Comparison of ENCODE assay signal across 30 mouse cellular contexts in the genomic region with DNA sequence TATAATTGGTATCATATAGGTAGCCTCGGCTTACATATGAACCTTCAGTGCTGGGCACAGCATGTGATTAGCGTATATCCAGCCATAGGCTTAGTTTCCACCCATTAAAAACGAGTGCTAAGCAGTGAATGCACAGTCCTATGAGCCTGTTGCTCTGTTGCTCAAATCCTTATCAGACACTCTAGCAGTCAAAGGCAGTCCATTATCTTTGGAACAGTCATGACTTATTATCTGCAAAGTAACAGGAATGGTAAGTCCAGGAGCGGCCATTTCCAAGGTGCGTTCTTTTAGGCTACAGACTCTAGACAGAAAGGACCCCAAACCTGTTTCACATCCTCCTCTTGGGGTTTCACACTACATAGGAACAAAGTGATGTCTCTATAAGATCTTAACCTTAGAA. TPM values are rescaled to one million over a fixed set of nuclear protein-coding genes. Genes with fewer than 3 reads are reported as not detected.
DNase-seq lines count a peak whose midpoint lies in the region; ATAC-seq lines count a peak whose summit lies in the region.
"Had no signal": no experiment of that assay in that cellular context is flagged by ENCODE, and none has a peak within 500 bp of the region (broad histone marks: within the 10 kb centered on the region; RNA-seq: fewer than 3 reads in every experiment).

No protein-coding gene starts in this region.

- H3K9me3 ChIP-seq in heart, embryonic 16.5 days (replicated peaks; ENCODE audit: control insufficient read depth, low read length) = no peaks in the 10 kb centered on the region
- no peaks in the 10 kb centered on the region for H3K9me3 ChIP-seq in liver, embryonic 11.5 days (ENCODE audit: control insufficient read depth, low read length)
- no peaks in the 10 kb centered on the region for H3K9me3 ChIP-seq in liver, embryonic 16.5 days (replicated peaks; ENCODE audit: control insufficient read depth, low read length)
- H3K9me3 ChIP-seq in heart, embryonic 12.5 days (replicated peaks) = no peaks in the 10 kb centered on the region
- H3K9me3 ChIP-seq: embryonic facial prominence, embryonic 13.5 days; kidney, embryonic 15.5 days; limb, embryonic 12.5 days; midbrain, embryonic 10.5 days; midbrain, embryonic 15.5 days had no signal

- no peaks in the 10 kb centered on the region for H3K27me3 ChIP-seq in heart, embryonic 16.5 days (ENCODE audit: control insufficient read depth, insufficient read depth, low read length)
- H3K27me3 ChIP-seq in liver, embryonic 11.5 days (replicated peaks; ENCODE audit: control insufficient read depth, insufficient read depth, low read length) = no peaks in the 10 kb centered on the region
- no peaks in the 10 kb centered on the region for H3K27me3 ChIP-seq in liver, embryonic 16.5 days (ENCODE audit: control insufficient read depth, insufficient read depth, low read depth, low read length)
- 0 out of 2 replicates have a peak, but pooled peaks cover 3% of the 10 kb centered on the region for H3K27me3 ChIP-seq in heart, embryonic 12.5 days (replicated peaks)
- H3K27me3 ChIP-seq: CH12.LX; kidney, embryonic 15.5 days had no signal

- H3K9ac ChIP-seq in heart, embryonic 16.5 days (ENCODE audit: low read length) = no peak overlapping the region
- H3K9ac ChIP-seq in liver, embryonic 11.5 days (ENCODE audit: low read depth, low read length) = no peak overlapping the region
- no peak overlapping the region for H3K9ac ChIP-seq in liver, embryonic 16.5 days (ENCODE audit: low read depth, low read length)
- H3K9ac ChIP-seq in heart, embryonic 12.5 days = no peak overlapping the region
- H3K9ac ChIP-seq: embryonic facial prominence, embryonic 13.5 days; forebrain, postnatal 0 days; kidney, embryonic 15.5 days; limb, embryonic 12.5 days; midbrain, embryonic 15.5 days had no signal

- no peaks in the 10 kb centered on the region for H3K36me3 ChIP-seq in heart, embryonic 16.5 days (ENCODE audit: control insufficient read depth, insufficient read depth)
- no peaks in the 10 kb centered on the region for H3K36me3 ChIP-seq in liver, embryonic 11.5 days (ENCODE audit: control insufficient read depth, insufficient read depth, low read length)
- H3K36me3 ChIP-seq in liver, embryonic 16.5 days (ENCODE audit: control insufficient read depth, insufficient read depth) = no peaks in the 10 kb centered on the region
- no peaks in the 10 kb centered on the region; the same call in 1 of the 2 replicates for H3K36me3 ChIP-seq in heart, embryonic 12.5 days
- H3K36me3 ChIP-seq: embryonic facial prominence, embryonic 13.5 days; kidney, embryonic 15.5 days; limb, embryonic 12.5 days; midbrain, embryonic 10.5 days; midbrain, embryonic 15.5 days had no signal

- H3K4me1 ChIP-seq in heart, embryonic 16.5 days (ENCODE audit: control insufficient read depth, insufficient read depth, low read length) = peaks cover 6% of the 10 kb centered on the region; the same call in 1 of the 2 replicates
- peaks cover 23% of the 10 kb centered on the region for H3K4me1 ChIP-seq in liver, embryonic 11.5 days (replicated peaks; ENCODE audit: control insufficient read depth, insufficient read depth, low read length)
- H3K4me1 ChIP-seq in liver, embryonic 16.5 days (ENCODE audit: control insufficient read depth, low read depth, low read length) = peaks cover 38% of the 10 kb centered on the region
- peaks cover 17% of the 10 kb centered on the region for H3K4me1 ChIP-seq in heart, embryonic 12.5 days (replicated peaks)

- H3K4me3 ChIP-seq in heart, embryonic 16.5 days (ENCODE audit: low read length) = no peak overlapping the region
- H3K4me3 ChIP-seq in liver, embryonic 11.5 days (ENCODE audit: low read depth, low read length) = no peak overlapping the region
- no peak overlapping the region for H3K4me3 ChIP-seq in liver, embryonic 16.5 days (ENCODE audit: low read depth, low read length)
- no peak overlapping the region for H3K4me3 ChIP-seq in heart, embryonic 12.5 days
- H3K4me3 ChIP-seq: embryonic facial prominence, embryonic 13.5 days; erythroblast, embryonic 14.5 days; kidney, embryonic 15.5 days; left cerebral cortex, adult 2 months; limb, embryonic 12.5 days; midbrain, embryonic 10.5 days; midbrain, embryonic 15.5 days had no signal

- no peak overlapping the region for H3K27ac ChIP-seq in heart, embryonic 16.5 days (ENCODE audit: low read length)
- no peak overlapping the region for H3K27ac ChIP-seq in liver, embryonic 11.5 days (ENCODE audit: low read depth, low read length)
- peak overlapping the region; percentile 3; the same call in 1 of the 2 replicates for H3K27ac ChIP-seq in liver, embryonic 16.5 days (ENCODE audit: low read length)
- no peak overlapping the region for H3K27ac ChIP-seq in heart, embryonic 12.5 days (ENCODE audit: poor library complexity, severe bottlenecking)
- H3K27ac ChIP-seq: embryonic facial prominence, embryonic 13.5 days; kidney, embryonic 15.5 days; left cerebral cortex, adult 2 months; limb, embryonic 12.5 days; macrophage; midbrain, embryonic 10.5 days; midbrain, embryonic 15.5 days; stomach, postnatal 0 days had no signal

- ATAC-seq in heart, embryonic 16.5 days (replicated peaks; ENCODE audit: extremely low read depth, insufficient read depth, low FRiP score) = no peak
- ATAC-seq in liver, embryonic 11.5 days (replicated peaks; ENCODE audit: low FRiP score) = peak; percentile 37
- ATAC-seq in liver, embryonic 16.5 days (ENCODE audit: low read depth) = peak; percentile 5
- no peak for ATAC-seq in heart, embryonic 12.5 days (ENCODE audit: insufficient number of reproducible peaks, low FRiP score)
- ATAC-seq: forebrain, postnatal 0 days; hindbrain, embryonic 16.5 days; lung, postnatal 0 days; midbrain, embryonic 15.5 days had no signal

- DNase-seq in heart, adult 11 months = no peak
- DNase-seq in liver, embryonic 11.5 days (ENCODE audit: low spot score) = no peak
- no peak for DNase-seq in lung, postnatal 25 days (ENCODE audit: low spot score)
- DNase-seq in MN1 (ENCODE audit: low spot score) = no peak
- DNase-seq: adrenal gland, postnatal 14 days; cerebellum, adult 11-12 months; cerebellum, adult 9-11 months; forebrain, postnatal 0 days; kidney, adult 18-20 months; kidney, postnatal 25 days; lung, adult 18-20 months; right cerebral cortex, postnatal 25 days; spleen, adult 18-20 months; thymus, adult 18-20 months had no signal

- WGBS in heart, embryonic 16.5 days = 71% methylated on average over 5 of the region's 5 CpGs
- WGBS in liver, embryonic 11.5 days = 59% methylated on average over 5 of the region's 5 CpGs
- WGBS in liver, embryonic 16.5 days (ENCODE audit: insufficient replicate concordance) = 22% methylated on average over 5 of the region's 5 CpGs
- 56% methylated on average over 5 of the region's 5 CpGs for WGBS in heart, embryonic 12.5 days

- H3K4me2 ChIP-seq in heart, embryonic 16.5 days (ENCODE audit: low read depth, low read length) = peak overlapping the region; percentile 3; the same call in 1 of the 2 replicates
- H3K4me2 ChIP-seq in liver, embryonic 11.5 days = peak overlapping the region; percentile 19; the same call in 1 of the 2 replicates
- peak overlapping the region; percentile 22 for H3K4me2 ChIP-seq in liver, embryonic 16.5 days (ENCODE audit: low read depth, low read length)
- no peak overlapping the region for H3K4me2 ChIP-seq in heart, embryonic 12.5 days
- H3K4me2 ChIP-seq: embryonic facial prominence, embryonic 13.5 days; heart, embryonic 11.5 days; kidney, embryonic 15.5 days; limb, embryonic 12.5 days; midbrain, embryonic 15.5 days had no signal

RNA-seq across cellular contexts. Expression of gene Aqp11, which starts 4.5 kb away (rescaled TPM):
- polyA plus RNA-seq in heart, embryonic 16.5 days (2015; fragmentation: Nextera tagmentation; extraction: Ambion mirVana) = 11.4 and 22.6 TPM in 2 replicates
- 18.9 and 19.8 TPM in 2 replicates for polyA plus RNA-seq in liver, embryonic 11.5 days (2014; fragmentation: Nextera tagmentation; extraction: Ambion mirVana)
- polyA plus RNA-seq in liver, embryonic 16.5 days (2015; fragmentation: Nextera tagmentation; extraction: Ambion mirVana) = 42.6 and 49.8 TPM in 2 replicates
- polyA plus RNA-seq in heart, embryonic 12.5 days (2016; fragmentation: Nextera tagmentation; extraction: Ambion mirVana) = 2.5 TPM in 2 replicates

RNA-seq across cellular contexts. Expression of gene Clns1a, which starts 37.2 kb away (rescaled TPM):
- 96.0 and 116 TPM in 2 replicates for polyA plus RNA-seq in heart, embryonic 16.5 days (2015; fragmentation: Nextera tagmentation; extraction: Ambion mirVana)
- 187 and 208 TPM in 2 replicates for polyA plus RNA-seq in liver, embryonic 11.5 days (2014; fragmentation: Nextera tagmentation; extraction: Ambion mirVana)
- polyA plus RNA-seq in liver, embryonic 16.5 days (2015; fragmentation: Nextera tagmentation; extraction: Ambion mirVana) = 50.8 and 56.1 TPM in 2 replicates
- 103 and 106 TPM in 2 replicates for polyA plus RNA-seq in heart, embryonic 12.5 days (2016; fragmentation: Nextera tagmentation; extraction: Ambion mirVana)

RNA-seq across cellular contexts. Expression of gene Pak1, which starts 54.7 kb away (rescaled TPM):
- polyA plus RNA-seq in heart, embryonic 16.5 days (2015; fragmentation: Nextera tagmentation; extraction: Ambion mirVana) = 3.8 and 4.3 TPM in 2 replicates
- 15.2 and 15.4 TPM in 2 replicates for polyA plus RNA-seq in liver, embryonic 11.5 days (2014; fragmentation: Nextera tagmentation; extraction: Ambion mirVana)
- polyA plus RNA-seq in liver, embryonic 16.5 days (2015; fragmentation: Nextera tagmentation; extraction: Ambion mirVana) = 9.3 and 10.1 TPM in 2 replicates
- 5.7 TPM in 2 replicates for polyA plus RNA-seq in heart, embryonic 12.5 days (2016; fragmentation: Nextera tagmentation; extraction: Ambion mirVana)

Comparison
In these comparisons a context has a peak if more than half of its experiments do, and no peak if none do; other contexts are left out.
1. ATAC-seq: peak in liver, embryonic 11.5 days (single experiment) and liver, embryonic 16.5 days (single experiment); none in heart, embryonic 16.5 days (single experiment) and heart, embryonic 12.5 days (single experiment).